Mouse (Mus musculus) neural tube, embryonic 11.5 days (tissue): Measurements from ENCODE around the gene Gtdc1. TPM values are rescaled to one million over a fixed set of nuclear protein-coding genes. Genes with fewer than 3 reads are reported as not detected.

Experiments used
- ATAC-seq: fragments of 200-750 bp; cut with Nextera tagmentation; 2 replicates; pipeline ENCODE4 v1.8.0; 2017; ENCODE audit warnings: moderate number of reproducible peaks, mild to moderate bottlenecking, moderate TSS enrichment, moderate library complexity; ENCODE audit not compliant: insufficient read depth, low FRiP score, low TSS enrichment
- DNase-seq: peaks from one replicate; pipeline ENCODE4 v3.0.0-alpha.2; 2015; ENCODE audit warnings: low spot score
- H3K27ac ChIP-seq: fragments of 300-500 bp; sonication (generic); 2 replicates; pipeline ENCODE4 v1.5.1; 2014; ENCODE audit warnings: low read depth, mild to moderate bottlenecking, low read length
- H3K27me3 ChIP-seq: fragments of 300-500 bp; sonication (generic); 2 replicates; pipeline ENCODE4 v1.6.1; 2014; ENCODE audit warnings: mild to moderate bottlenecking, low read length, mixed read lengths; ENCODE audit not compliant: control insufficient read depth, insufficient read depth
- H3K36me3 ChIP-seq: fragments of 300-500 bp; sonication (generic); 2 replicates; pipeline ENCODE4 v1.6.1; 2014; ENCODE audit warnings: mild to moderate bottlenecking, low read length, moderate library complexity, mixed read lengths; ENCODE audit not compliant: control insufficient read depth, insufficient read depth
- H3K4me1 ChIP-seq: fragments of 300-500 bp; sonication (generic); 2 replicates; pipeline ENCODE4 v1.6.1; 2014; ENCODE audit warnings: low read length, mixed read lengths; ENCODE audit not compliant: control insufficient read depth, insufficient read depth
- H3K4me2 ChIP-seq: fragments of 300-500 bp; sonication (generic); 2 replicates; pipeline ENCODE4 v1.6.1; 2014; ENCODE audit warnings: low read depth, mild to moderate bottlenecking, moderate library complexity
- H3K4me3 ChIP-seq: fragments of 300-500 bp; sonication (generic); 2 replicates; pipeline ENCODE4 v1.5.1; 2014; ENCODE audit warnings: low read depth, low read length
- H3K9ac ChIP-seq: fragments of 300-500 bp; sonication (generic); 2 replicates; pipeline ENCODE4 v1.6.1; 2014; ENCODE audit warnings: mild to moderate bottlenecking, low read length
- H3K9me3 ChIP-seq: fragments of 300-500 bp; sonication (generic); 2 replicates; pipeline ENCODE4 v1.6.1; 2016; ENCODE audit warnings: low read length; ENCODE audit not compliant: control insufficient read depth
- WGBS: fragments of 180-500 bp; shearing (Covaris S2); extraction: QIAGEN DNeasy Blood & Tissue Kit; methylation state at CpG from one replicate; pipeline ENCODE4 v1.1.7; 2014; 5-methylcytosine and 5-hydroxymethylcytosine counted together
- polyA plus RNA-seq: library from polyadenylated mRNA; unstranded; fragments of >200 nt; fragmentation: Nextera tagmentation; extraction: Ambion mirVana; gene quantifications from 2 replicates; pipeline ENCODE4 v1.2.1, GENCODE M21; 2014

Gtdc1 gene
- polyA plus RNA-seq, 1 experiment from 2014 or later = 9.5 TPM

DNA sequence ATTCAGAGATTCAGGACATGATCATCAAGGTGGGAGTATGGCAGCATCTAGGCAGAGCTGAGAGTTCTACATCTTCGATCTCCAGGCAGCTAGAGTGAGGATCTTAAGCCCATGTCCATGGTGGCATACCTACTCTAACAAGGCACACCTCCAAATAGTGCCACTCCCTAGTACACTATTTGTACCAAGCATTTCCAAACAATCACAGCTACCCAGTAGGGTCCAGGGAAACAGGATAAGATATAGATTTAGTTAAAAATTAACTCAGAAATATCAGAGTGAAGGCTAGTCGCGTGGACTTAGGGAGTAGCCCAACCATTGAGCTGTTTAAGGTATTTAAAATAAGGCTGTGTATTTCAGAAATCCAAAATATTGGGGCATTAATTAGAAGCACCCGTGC lies 82.0 kb downstream of the Gtdc1 start:
- Histone ChIP-seq H3K4me3 (no peak overlapping the region), H3K27me3 (no peaks in the 10 kb centered on the region), H3K4me2 (no peak overlapping the region), H3K9me3 (no peaks in the 10 kb centered on the region), H3K9ac (no peak overlapping the region), H3K36me3 (no peaks in the 10 kb centered on the region), H3K4me1 (no peaks in the 10 kb centered on the region), H3K27ac (no peak overlapping the region)
- DNase-seq = no peak
- ATAC-seq = no peak
- 93% methylated on average over 4 of the region's 4 CpGs for WGBS

DNA sequence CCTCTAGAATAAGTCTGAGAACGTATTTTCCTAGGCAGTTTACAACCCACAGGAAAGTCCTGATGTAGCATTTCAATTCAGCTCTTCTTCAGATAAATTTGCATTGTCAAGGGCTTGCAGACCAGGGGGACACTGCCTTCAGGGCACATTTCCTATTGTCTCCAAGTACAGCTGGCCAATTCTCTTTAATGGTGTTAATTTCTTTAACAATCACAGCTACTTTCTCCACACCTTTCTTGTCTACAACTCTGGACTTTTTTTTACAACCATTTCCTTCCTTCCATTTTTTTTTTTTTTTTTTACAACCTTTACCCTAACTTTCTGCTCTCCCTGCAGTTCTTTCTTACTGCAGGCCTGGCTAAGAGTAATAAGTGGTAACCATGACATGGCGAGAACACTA lies 97.7 kb downstream of the Gtdc1 start:
- WGBS = 70% methylated on average over 2 of the region's 2 CpGs
- no peak overlapping the region for H3K4me2 ChIP-seq
- H3K4me3 ChIP-seq = no peak overlapping the region
- H3K9me3 ChIP-seq = no peaks in the 10 kb centered on the region
- H3K27me3 ChIP-seq = no peaks in the 10 kb centered on the region
- no peak overlapping the region for H3K9ac ChIP-seq
- H3K4me1 ChIP-seq = no peaks in the 10 kb centered on the region
- DNase-seq (no peak), ATAC-seq (no peak)
- H3K27ac ChIP-seq = no peak overlapping the region
- no peaks in the 10 kb centered on the region for H3K36me3 ChIP-seq

DNA sequence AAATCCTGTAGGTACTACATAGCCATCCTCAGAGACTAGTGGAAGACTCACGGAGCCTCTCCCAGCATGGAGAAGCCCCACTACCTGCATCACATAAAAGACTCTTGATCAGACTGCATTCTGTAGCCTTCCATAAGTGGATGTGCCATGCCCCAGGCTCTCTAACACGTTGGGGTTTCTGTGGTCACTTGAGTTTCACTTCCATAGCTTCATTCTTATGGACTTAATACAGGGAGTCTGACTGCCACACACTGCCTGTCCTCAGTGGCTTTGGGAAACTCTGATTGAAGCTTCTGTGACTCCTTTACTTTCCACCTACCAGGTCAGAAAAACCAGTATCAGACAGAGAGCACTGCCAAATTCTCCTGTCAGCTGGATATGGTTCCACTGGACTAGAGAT lies 98.1 kb downstream of the Gtdc1 start:
- no peaks in the 10 kb centered on the region for H3K27me3 ChIP-seq
- H3K27ac ChIP-seq = no peak overlapping the region
- H3K4me1 ChIP-seq = no peaks in the 10 kb centered on the region
- H3K9me3 ChIP-seq = no peaks in the 10 kb centered on the region
- H3K4me2 ChIP-seq = no peak overlapping the region
- no peak overlapping the region for H3K4me3 ChIP-seq
- DNase-seq = no peak
- H3K9ac ChIP-seq = no peak overlapping the region
- no peaks in the 10 kb centered on the region for H3K36me3 ChIP-seq
- WGBS = 83% methylated on average over 2 of the region's 2 CpGs
- ATAC-seq = no peak

DNA sequence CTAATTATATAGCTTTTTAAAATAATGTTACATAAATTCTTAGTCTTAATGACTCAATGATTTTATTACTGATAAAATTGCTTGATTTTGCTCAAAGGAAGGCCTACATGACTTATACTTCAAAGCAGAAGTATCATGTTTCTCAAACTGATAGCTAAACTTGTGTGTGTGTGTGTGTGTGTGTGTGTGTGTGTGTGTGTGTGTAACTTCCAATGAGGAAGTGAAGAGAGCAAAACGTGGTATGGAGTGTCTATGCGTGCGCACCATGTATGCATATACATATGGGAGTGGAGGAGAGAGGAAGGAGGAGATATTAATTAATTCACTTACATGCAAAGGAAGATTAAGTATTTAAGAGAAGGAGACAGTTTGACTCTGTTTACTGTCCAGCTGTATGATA lies 100.8 kb downstream of the Gtdc1 start:
- WGBS = 95% methylated on average over 3 of the region's 3 CpGs
- no peak overlapping the region for H3K4me3 ChIP-seq
- H3K4me2 ChIP-seq = no peak overlapping the region
- H3K27ac ChIP-seq = no peak overlapping the region
- H3K9me3 ChIP-seq = no peaks in the 10 kb centered on the region
- no peaks in the 10 kb centered on the region for H3K36me3 ChIP-seq
- ATAC-seq (no peak), DNase-seq (no peak)
- no peaks in the 10 kb centered on the region for H3K27me3 ChIP-seq
- H3K4me1 ChIP-seq = no peaks in the 10 kb centered on the region
- H3K9ac ChIP-seq = no peak overlapping the region

DNA sequence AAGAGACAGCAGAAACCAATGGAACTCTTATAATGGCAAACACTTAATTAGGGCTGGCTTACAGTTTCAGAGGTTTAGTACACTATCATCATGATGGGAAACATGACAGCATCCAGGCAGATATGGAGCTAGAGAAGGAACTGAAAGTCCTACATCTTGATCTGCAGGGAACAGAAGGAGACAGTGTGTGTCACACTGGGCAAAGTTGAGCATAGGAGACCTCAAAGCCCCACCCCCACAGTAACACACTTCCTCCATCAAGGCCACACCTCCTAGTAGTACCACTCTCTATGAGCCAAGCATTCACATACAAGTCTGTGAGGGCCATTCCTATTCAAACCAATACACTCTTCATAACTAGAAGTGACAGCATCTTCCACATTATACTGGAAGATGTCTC lies 109.7 kb downstream of the Gtdc1 start:
- DNase-seq = no peak
- H3K4me2 ChIP-seq = no peak overlapping the region
- no peaks in the 10 kb centered on the region for H3K36me3 ChIP-seq
- no peaks in the 10 kb centered on the region for H3K9me3 ChIP-seq
- H3K4me3 ChIP-seq = no peak overlapping the region
- no peak overlapping the region for H3K27ac ChIP-seq
- H3K9ac ChIP-seq = no peak overlapping the region
- no peaks in the 10 kb centered on the region for H3K27me3 ChIP-seq
- no peak for ATAC-seq
- H3K4me1 ChIP-seq = no peaks in the 10 kb centered on the region

DNA sequence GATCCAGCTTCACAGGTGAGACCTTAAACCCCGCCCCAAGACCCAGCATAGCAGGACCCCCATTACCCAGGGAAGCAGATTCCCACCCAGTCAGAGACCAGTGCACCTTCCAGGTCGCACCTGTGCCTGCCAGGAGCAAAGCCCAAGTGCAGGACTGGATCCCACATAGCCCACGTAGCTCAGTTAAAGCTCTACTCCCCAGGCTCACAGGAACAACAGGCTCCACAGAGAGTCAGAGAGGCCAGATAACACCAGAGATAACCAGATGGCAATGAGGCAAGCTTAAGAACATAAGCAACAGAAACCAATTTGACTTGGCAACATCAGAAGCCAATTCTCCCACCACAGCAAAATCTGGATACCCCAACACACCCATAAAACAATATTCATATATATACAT lies 113.7 kb downstream of the Gtdc1 start:
- Histone ChIP-seq H3K9ac (no peak overlapping the region), H3K27me3 (no peaks in the 10 kb centered on the region), H3K4me1 (no peaks in the 10 kb centered on the region), H3K9me3 (no peaks in the 10 kb centered on the region), H3K4me3 (no peak overlapping the region), H3K4me2 (no peak overlapping the region), H3K36me3 (no peaks in the 10 kb centered on the region), H3K27ac (no peak overlapping the region)
- no peak for DNase-seq
- WGBS = 67% methylated on average over 3 of the region's 3 CpGs
- no peak for ATAC-seq

DNA sequence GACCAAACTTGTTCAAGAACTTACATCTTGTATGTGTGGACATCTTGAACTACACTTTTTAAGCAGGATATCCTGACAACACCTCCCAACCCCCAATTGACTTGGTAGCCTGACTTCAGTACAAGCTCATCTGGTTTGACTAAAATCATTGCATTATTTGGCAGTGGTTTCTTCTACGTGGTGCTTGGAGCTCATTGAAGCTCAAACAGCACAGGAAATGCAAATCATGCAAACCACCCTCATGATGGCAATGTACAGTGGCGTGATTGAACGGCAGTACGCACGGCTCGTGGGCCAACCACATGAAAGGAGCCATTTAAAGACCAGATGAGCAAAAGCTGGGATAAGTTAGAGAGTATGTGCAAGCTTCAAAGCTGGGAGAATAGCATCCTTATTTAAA lies 123.0 kb downstream of the Gtdc1 start:
- no peak overlapping the region for H3K27ac ChIP-seq
- H3K9ac ChIP-seq = no peak overlapping the region
- no peak overlapping the region for H3K4me2 ChIP-seq
- H3K36me3 ChIP-seq = no peaks in the 10 kb centered on the region
- no peaks in the 10 kb centered on the region for H3K9me3 ChIP-seq
- no peak for DNase-seq
- no peaks in the 10 kb centered on the region for H3K27me3 ChIP-seq
- 87% methylated on average over 6 of the region's 6 CpGs for WGBS
- H3K4me3 ChIP-seq = no peak overlapping the region
- H3K4me1 ChIP-seq = no peaks in the 10 kb centered on the region
- no peak for ATAC-seq

DNA sequence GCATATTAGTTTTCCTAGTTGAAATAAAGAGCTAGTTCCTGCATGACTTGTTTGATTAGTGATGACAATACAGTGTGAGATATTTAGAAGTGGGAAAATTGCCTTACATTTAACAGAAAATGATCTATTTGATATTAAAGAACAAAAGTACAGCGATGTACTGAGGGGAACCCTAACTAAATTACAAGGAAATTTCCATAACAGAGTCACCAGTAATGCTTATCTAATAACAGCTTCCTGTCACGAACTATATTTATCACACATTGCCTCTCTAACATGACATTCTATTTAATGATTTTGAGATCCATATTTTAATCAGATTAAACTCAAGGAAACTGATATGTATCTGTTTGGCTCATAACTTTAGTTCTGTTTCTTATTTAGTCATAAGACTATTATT lies 126.1 kb downstream of the Gtdc1 start:
- Histone ChIP-seq H3K9me3 (no peaks in the 10 kb centered on the region), H3K4me2 (no peak overlapping the region), H3K27ac (no peak overlapping the region), H3K36me3 (no peaks in the 10 kb centered on the region), H3K9ac (no peak overlapping the region), H3K4me3 (no peak overlapping the region), H3K4me1 (no peaks in the 10 kb centered on the region), H3K27me3 (no peaks in the 10 kb centered on the region)
- WGBS = 90% methylated on average over 2 of the region's 2 CpGs
- no peak for DNase-seq
- ATAC-seq = no peak

DNA sequence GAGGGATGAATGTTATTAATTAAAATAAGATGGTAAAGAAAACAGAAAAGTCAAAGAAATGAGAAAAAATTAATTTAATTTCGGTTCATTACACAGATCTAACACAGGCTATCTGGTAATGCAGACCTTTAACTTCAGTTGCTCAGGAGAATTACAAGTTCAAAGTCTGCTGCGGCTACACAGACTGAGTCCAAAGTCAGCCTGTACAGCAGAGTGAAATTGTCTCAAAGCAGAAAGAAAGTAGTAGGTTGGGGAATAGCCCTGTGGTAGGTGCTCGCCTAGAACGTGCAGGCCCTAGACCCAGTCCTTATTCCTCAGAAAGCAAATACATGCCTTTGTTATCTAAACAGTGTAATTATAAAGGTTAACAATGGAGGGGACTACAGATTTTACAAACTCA lies 135.6 kb downstream of the Gtdc1 start:
- DNase-seq (no peak), ATAC-seq (no peak)
- Histone ChIP-seq H3K4me2 (no peak overlapping the region), H3K9ac (no peak overlapping the region), H3K27me3 (no peaks in the 10 kb centered on the region), H3K27ac (no peak overlapping the region), H3K36me3 (no peaks in the 10 kb centered on the region), H3K4me1 (no peaks in the 10 kb centered on the region), H3K4me3 (no peak overlapping the region), H3K9me3 (no peaks in the 10 kb centered on the region)
- 92% methylated on average over 4 of the region's 4 CpGs for WGBS
